Mouse (Mus musculus) forebrain, postnatal 0 days (tissue): ENCODE measurements around the gene Cd300a. TPM values are rescaled to one million over a fixed set of nuclear protein-coding genes. Genes with fewer than 3 reads are reported as not detected.

ENCODE experiments used
- ATAC-seq: fragments of 200-750 bp; cut with Nextera tagmentation; 2 replicates; pipeline ENCODE4 v1.8.0; 2017; ENCODE audit warnings: mild to moderate bottlenecking, moderate library complexity
- DNase-seq: peaks from one replicate; pipeline ENCODE4 v3.0.0-alpha.2; 2015
- H3K27ac ChIP-seq: fragments of 300-500 bp; sonication (generic); 2 replicates; pipeline ENCODE4 v1.5.1; 2014; ENCODE audit warnings: low read depth, mild to moderate bottlenecking, antibody characterized with exemption, low read length, moderate library complexity, mixed read lengths
- H3K27me3 ChIP-seq: fragments of 300-500 bp; sonication (generic); 2 replicates; pipeline ENCODE4 v1.6.1; 2014; ENCODE audit warnings: mild to moderate bottlenecking, low read length, mixed read lengths; ENCODE audit not compliant: insufficient read depth
- H3K36me3 ChIP-seq: fragments of 300-500 bp; sonication (generic); 2 replicates; pipeline ENCODE4 v1.6.1; 2014; ENCODE audit warnings: mild to moderate bottlenecking, moderate library complexity; ENCODE audit not compliant: insufficient read depth
- H3K4me1 ChIP-seq: fragments of 300-500 bp; sonication (generic); 2 replicates; pipeline ENCODE4 v1.6.1; 2014; ENCODE audit warnings: antibody characterized with exemption; ENCODE audit not compliant: insufficient read depth
- H3K4me2 ChIP-seq: fragments of 300-500 bp; sonication (generic); 2 replicates; pipeline ENCODE4 v1.6.1; 2014; ENCODE audit warnings: low read depth, mild to moderate bottlenecking, moderate library complexity
- H3K4me3 ChIP-seq: fragments of 300-500 bp; sonication (generic); 2 replicates; pipeline ENCODE4 v1.5.1; 2014; ENCODE audit warnings: low read depth, low read length, mixed read lengths
- H3K9ac ChIP-seq: fragments of 300-500 bp; sonication (generic); 2 replicates; pipeline ENCODE4 v1.6.1; 2014; ENCODE audit warnings: mild to moderate bottlenecking
- H3K9me3 ChIP-seq: fragments of 300-500 bp; sonication (generic); 2 replicates; pipeline ENCODE4 v1.6.1; 2016; ENCODE audit warnings: low read length
- CTCF ChIP-seq: sonication (generic); IDR thresholded peaks from 2 replicates; pipeline ENCODE4 v1.5.1; 2016; ENCODE audit warnings: antibody characterized with exemption, control low read depth, low read depth
- WGBS: fragments of 180-500 bp; shearing (Covaris S2); extraction: QIAGEN DNeasy Blood & Tissue Kit; methylation state at CpG from one replicate; pipeline ENCODE4 v1.1.7; 2014; 5-methylcytosine and 5-hydroxymethylcytosine counted together
- polyA plus RNA-seq: library from polyadenylated mRNA; unstranded; fragments of >200 nt; fragmentation: Nextera tagmentation; extraction: Ambion mirVana; gene quantifications from 2 replicates; pipeline ENCODE4 v1.2.1, GENCODE M21; 2015
- total RNA-seq: library from RNA; depleted of rRNA; stranded (reverse); fragments of >200 nt; gene quantifications from 2 replicates; pipeline ENCODE4 v1.2.3, GENCODE M21; 2014

The Cd300a gene
- total and polyA plus RNA-seq, 2 experiments from 2014 or later, result 0.86 to 1.4 TPM

DNA sequence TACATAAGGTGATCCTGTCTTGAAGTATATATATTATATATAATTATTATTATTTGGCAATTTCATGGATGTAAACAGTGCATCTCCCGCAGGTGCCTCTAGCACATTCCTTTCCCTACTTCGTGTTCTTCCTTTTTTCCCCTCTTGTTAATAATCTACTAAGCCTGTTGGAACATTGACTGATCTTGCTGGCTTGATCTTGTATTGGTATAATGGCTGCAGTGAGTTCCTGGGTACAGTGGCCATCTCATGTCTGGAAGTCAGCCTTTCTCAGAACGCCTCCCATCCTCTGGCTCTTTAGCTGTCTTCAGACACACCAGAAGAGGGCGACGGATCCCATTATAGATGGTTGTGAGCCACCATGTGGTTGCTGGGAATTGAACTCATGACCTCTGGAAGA lies 33.7 kb upstream of the Cd300a start:
- H3K4me2 ChIP-seq, result no peak overlapping the region
- H3K27ac ChIP-seq, result no peak overlapping the region
- no peak for TF ChIP-seq CTCF
- H3K4me1 ChIP-seq, result no peaks in the 10 kb centered on the region
- H3K9ac ChIP-seq, result no peak overlapping the region
- H3K4me3 ChIP-seq, result no peak overlapping the region
- H3K36me3 ChIP-seq, result no peaks in the 10 kb centered on the region
- no peaks in the 10 kb centered on the region for H3K9me3 ChIP-seq
- no peak for ATAC-seq
- H3K27me3 ChIP-seq, result peaks cover 21% of the 10 kb centered on the region
- no peak for DNase-seq
- WGBS, result 89% methylated on average over 5 of the region's 5 CpGs

DNA sequence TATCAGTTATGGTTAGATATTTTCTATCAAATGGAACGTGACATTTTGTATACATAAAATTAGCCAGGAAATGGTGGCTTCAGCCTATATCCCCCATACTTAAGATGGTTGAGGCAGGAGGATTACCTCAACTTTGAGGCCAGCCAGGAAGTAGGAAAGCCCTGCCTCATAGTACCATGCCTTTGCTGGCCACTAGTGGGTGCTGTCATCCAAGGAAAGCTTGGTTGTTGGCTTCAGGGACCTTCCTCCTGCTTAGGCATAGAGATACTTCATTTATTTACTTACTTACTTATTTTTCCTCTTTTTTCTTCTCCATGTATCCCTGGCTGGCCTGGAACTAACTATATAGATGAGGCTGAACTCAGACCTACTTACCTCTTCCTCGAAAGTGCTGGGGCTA lies 31.2 kb upstream of the Cd300a start:
- DNase-seq (no peak), ATAC-seq (no peak)
- no peak overlapping the region for H3K4me3 ChIP-seq
- H3K27ac ChIP-seq, result no peak overlapping the region
- 95% methylated on average over 2 of the region's 2 CpGs for WGBS
- no peak overlapping the region for H3K9ac ChIP-seq
- H3K4me1 ChIP-seq, result no peaks in the 10 kb centered on the region
- peak; percentile 21 for TF ChIP-seq CTCF
- H3K4me2 ChIP-seq, result no peak overlapping the region
- H3K27me3 ChIP-seq, result 0 out of 2 replicates have a peak, but pooled peaks cover 3% of the 10 kb centered on the region
- no peaks in the 10 kb centered on the region for H3K9me3 ChIP-seq
- no peaks in the 10 kb centered on the region for H3K36me3 ChIP-seq

DNA sequence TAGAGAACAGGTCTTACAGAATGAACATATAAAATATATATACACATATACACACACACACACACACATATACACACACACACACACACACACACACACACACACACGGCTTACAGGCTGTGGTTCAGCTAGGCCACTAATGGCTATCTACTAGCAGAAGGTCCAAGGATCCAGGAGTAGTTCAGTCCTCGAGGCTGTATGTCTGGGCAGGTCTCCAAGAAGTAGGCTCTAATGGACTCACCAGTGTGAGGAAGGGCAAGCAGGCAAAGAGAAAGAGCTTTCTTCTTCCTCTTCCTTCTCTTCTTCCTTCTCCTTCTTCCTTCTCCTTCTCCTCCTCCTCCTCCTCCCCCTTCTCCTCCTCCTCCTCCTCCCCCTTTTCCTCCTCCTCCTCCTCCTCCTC lies 28.8 kb upstream of the Cd300a start:
- Histone ChIP-seq H3K4me3 (no peak overlapping the region), H3K27ac (no peak overlapping the region), H3K4me1 (no peaks in the 10 kb centered on the region), H3K4me2 (no peak overlapping the region), H3K36me3 (no peaks in the 10 kb centered on the region), H3K9ac (no peak overlapping the region), H3K9me3 (no peaks in the 10 kb centered on the region), H3K27me3 (no peaks in the 10 kb centered on the region)
- no peak for TF ChIP-seq CTCF
- ATAC-seq, result no peak
- 71% methylated on average over 2 of the region's 2 CpGs for WGBS
- no peak for DNase-seq

DNA sequence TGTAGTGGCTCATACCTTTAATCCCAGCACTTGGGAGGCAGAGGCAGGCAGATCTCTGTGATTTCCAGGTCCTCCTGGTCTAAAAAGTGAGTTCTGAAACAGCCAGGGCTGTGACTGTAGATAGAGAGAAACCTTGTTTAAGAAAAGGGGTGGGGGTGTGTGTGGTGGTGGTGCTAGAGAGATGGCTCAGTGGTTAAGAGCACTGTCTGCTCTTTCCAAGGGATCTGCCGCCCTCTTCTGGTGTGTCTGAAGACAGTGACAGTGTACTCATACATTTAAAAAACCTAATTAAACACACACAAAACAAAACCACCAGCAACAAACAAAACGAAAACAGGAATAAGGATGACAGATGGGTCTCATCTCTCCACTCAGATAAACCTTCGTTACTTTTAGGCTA lies 27.2 kb upstream of the Cd300a start:
- 80% methylated on average over 3 of the region's 3 CpGs for WGBS
- no peak overlapping the region for H3K4me3 ChIP-seq
- H3K27ac ChIP-seq, result no peak overlapping the region
- no peak overlapping the region for H3K9ac ChIP-seq
- H3K27me3 ChIP-seq, result no peaks in the 10 kb centered on the region
- H3K4me2 ChIP-seq, result no peak overlapping the region
- no peak for ATAC-seq
- no peaks in the 10 kb centered on the region for H3K9me3 ChIP-seq
- no peak for DNase-seq
- no peaks in the 10 kb centered on the region for H3K36me3 ChIP-seq
- no peak for TF ChIP-seq CTCF
- no peaks in the 10 kb centered on the region for H3K4me1 ChIP-seq

DNA sequence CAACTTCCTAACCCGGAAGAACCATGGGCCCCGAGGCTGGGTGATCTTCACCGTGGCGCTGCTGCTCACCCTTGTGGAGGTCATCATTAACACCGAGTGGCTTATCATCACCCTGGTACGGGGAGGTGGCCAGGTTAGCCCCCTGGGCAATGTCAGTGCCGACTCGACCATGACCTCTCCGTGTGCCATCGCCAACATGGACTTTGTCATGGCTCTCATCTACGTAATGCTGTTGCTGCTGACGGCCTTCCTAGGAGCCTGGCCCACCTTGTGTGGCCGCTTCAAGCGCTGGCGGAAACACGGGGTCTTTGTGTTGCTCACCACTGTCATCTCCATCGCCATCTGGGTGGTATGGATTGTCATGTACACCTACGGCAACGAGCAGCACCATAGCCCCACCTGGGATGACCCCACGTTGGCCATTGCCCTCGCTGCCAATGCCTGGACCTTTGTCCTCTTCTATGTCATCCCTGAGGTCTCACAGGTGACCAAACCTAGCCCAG lies 25.9 kb upstream of the Cd300a start:
- Histone ChIP-seq H3K4me3 (no peak overlapping the region), H3K27ac (no peak overlapping the region), H3K27me3 (no peaks in the 10 kb centered on the region), H3K4me2 (no peak overlapping the region), H3K36me3 (no peaks in the 10 kb centered on the region), H3K4me1 (no peaks in the 10 kb centered on the region), H3K9me3 (no peaks in the 10 kb centered on the region), H3K9ac (no peak overlapping the region)
- ATAC-seq (no peak), DNase-seq (no peak)
- WGBS, result 92% methylated on average over 21 of the region's 21 CpGs
- TF ChIP-seq CTCF, result no peak

DNA sequence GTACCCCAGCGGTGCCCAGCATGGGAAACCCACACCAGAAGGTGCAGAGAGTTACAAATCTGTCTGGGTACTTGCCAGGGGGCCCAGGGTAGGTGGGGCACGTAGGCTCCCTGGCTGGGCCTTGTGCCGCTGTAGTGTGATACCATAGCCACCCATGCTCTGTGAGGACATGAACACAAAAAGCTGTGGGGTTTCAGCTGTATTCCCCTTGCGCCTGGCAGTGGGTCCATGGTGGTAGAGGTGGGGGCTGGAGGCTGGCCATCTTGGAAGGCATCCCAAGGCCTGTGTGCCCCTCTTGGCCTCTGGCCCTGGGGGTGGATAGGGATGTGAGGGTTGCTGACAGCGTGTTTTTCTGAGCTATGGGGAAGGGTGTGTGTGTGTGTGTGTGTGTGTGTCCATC lies 23.8 kb upstream of the Cd300a start:
- DNase-seq, result no peak
- Histone ChIP-seq H3K27me3 (no peaks in the 10 kb centered on the region), H3K4me2 (no peak overlapping the region), H3K4me1 (no peaks in the 10 kb centered on the region), H3K9me3 (no peaks in the 10 kb centered on the region), H3K9ac (no peak overlapping the region), H3K36me3 (no peaks in the 10 kb centered on the region), H3K27ac (no peak overlapping the region), H3K4me3 (no peak overlapping the region)
- TF ChIP-seq CTCF, result no peak
- 66% methylated on average over 5 of the region's 5 CpGs for WGBS
- no peak for ATAC-seq

DNA sequence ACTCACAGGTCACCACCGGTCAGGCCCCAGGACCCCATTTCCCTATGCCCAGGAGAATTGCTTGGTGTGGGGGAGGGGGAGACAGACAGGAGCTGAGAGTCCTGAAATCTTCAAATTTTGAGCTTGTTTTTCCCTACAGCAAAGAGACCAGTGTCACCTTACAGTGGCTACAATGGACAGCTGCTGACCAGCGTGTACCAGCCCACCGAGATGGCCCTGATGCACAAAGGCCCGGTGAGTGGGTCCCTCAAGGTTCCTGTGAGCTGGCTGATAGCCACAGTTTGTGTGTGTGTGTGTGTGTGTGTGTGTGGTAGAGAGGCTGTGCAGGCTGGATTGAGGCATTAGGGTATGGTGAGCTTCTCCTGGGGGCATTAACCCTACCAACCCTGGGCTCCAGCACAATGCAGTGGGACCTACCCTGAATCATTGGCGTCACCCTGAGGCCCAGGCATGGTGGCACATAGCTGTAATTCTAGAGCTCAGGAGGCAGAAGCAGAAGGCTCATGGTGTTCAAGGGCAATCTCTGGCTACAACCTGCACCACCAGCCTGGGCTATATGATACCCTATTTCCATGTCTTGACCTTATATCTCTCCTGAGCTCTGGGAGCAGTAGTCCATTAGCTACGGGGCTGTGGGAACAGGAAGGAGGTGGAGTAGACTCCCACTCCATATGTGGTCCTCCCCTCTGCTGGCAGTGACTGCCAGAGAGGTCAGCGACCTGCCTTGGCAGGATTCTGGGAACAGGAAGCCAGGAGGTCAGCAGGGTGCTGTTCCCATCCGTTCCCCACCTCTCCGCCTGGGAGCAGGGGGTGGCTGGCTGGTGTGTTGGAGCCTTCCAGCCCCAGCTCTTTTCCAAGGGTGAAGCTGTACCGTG lies 23.1 kb upstream of the Cd300a start:
- no peaks in the 10 kb centered on the region for H3K4me1 ChIP-seq
- no peak overlapping the region for H3K9ac ChIP-seq
- no peaks in the 10 kb centered on the region for H3K36me3 ChIP-seq
- no peak overlapping the region for H3K4me3 ChIP-seq
- no peak for ATAC-seq
- H3K27ac ChIP-seq, result no peak overlapping the region
- DNase-seq, result no peak
- WGBS, result 65% methylated on average over 10 of the region's 10 CpGs
- no peaks in the 10 kb centered on the region for H3K9me3 ChIP-seq
- H3K4me2 ChIP-seq, result no peak overlapping the region
- no peaks in the 10 kb centered on the region for H3K27me3 ChIP-seq
- no peak for TF ChIP-seq CTCF
